Mouse (Mus musculus) stomach, adult 2 months (tissue): Measurements from ENCODE around the gene Sec13. TPM values are rescaled to one million over a fixed set of nuclear protein-coding genes. Genes with fewer than 3 reads are reported as not detected.

ENCODE experiments used
- polyA plus RNA-seq: library from polyadenylated mRNA; depleted of rRNA; stranded (reverse); fragments of >200 nt; gene quantifications from 2 replicates; pipeline ENCODE4 v1.2.3, GENCODE M21; 2012; rRNA removed

Sec13 gene
- polyA plus RNA-seq: 46.6 and 54.0 TPM in 2 replicates

DNA sequence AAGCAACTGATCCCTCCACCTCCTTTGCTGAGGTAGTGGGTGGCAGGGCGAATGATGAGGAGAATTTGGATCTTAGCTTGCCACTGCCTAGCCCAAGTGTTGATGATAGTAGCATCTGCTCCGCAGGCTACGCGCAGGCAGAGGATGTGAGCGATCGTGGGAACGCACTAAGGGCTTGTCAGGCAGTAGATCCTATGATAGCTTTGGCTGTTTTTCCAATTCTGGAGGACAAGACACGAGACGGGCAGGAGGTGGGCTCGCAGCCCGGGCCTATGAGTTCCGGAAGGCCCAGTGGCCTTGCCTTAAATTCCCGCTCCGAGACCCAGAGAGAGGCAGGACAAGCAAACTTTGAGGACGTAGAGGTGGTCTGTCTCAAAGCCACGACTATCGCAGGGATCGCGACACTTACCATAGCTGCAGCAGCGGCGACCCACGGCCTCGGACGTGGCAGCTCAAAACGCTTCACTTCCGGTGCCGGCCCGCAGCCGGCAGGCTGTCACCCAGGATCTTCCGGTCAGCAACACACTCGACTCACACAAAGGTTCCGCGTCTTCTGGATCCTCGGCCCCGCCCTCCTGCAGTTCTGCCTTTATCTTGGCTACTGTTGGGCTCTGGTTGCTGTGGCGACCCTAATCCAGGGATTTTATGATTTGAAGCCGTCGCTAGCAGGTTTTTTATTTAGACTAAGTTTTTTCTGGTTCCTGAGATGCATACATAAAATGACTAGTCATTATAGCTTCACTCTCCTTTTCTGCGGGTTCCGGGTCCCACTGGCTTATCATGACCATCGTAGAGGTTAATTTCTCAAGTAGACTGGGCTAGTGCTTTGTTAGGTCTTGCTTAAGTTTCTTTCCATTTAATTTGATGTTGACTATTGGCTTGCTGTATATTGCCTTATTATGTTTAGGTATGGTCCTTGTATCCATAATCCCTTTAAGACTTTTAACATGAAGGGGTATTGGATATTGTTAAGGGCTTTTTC lies at the start of gene Sec13:
Gene Sec13 (minus strand): TSS at position 508 of the 982 bp plus-strand sequence.

DNA sequence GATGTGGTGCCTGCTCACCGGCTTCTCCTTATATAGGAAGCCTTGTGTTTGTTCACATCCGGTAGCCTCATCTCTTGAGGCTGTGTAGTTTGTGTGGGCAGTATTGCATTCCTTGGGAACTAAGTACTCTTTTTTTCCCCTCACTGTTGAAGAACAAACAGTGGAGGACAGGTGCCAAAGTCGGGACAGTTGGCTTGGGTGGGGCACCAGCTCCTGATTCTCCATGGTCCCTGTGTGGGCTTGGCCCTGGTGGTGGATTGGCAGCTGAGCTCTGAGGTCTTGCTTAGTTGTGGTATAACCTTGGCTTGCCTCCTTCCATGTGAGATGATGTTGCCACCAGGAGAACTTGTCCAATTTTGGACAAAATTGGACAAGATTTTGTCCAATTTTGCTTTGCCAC lies 20.7 kb downstream of the Sec13 start, which contains the start of gene Ghrl:
Gene Ghrl (minus strand): TSS at position 3 of the 400 bp plus-strand sequence.

DNA sequence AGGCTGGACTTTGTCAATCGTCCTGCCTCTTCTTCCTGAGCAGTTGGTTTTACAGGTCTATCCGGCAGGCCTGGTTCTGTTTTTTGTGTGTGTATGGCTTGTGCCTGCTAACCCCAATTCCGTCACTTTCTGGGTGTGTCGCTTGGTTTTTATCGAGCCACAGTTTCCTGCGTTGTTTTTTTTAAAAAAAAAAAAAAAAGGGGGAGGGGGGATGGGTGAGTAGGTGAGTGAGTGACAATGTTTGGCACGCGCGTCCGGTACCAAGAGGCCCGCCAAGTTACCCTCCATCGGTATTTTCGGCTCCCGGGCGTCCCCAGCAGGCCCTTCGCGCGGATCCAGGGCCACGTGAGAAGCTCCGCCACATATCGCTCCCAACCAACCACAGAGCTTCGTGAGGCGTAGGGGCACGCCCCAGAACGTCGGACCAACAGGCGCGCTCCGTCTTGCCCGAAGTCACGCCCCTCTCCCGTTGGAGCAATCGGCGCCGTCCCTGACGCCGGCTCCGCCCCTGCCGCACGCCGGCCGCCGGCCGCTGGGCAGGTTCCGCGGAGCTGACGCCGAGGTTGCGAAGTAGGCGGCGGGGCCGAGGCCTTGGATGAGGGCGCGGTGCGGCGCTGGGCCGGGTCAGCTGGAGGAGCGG lies 43.8 kb downstream of the Sec13 start, which contains the start of gene Tatdn2:
Gene Tatdn2 (plus strand): TSS at position 469 of the 640 bp plus-strand sequence.

Other genes starting within 250 kb of the Sec13 start
- 0.10 TPM in 1 of 2 replicates, not detected in the other for gene Prrt3, start 238.8 kb downstream of the Sec13 start, polyA plus RNA-seq
- 12.8 and 13.2 TPM in 2 replicates for gene Emc3, start 209.1 kb downstream of the Sec13 start, polyA plus RNA-seq
- gene Fancd2, start 209.1 kb downstream of the Sec13 start, polyA plus RNA-seq: 0.50 and 0.67 TPM in 2 replicates
- gene Fancd2os, start 140.0 kb downstream of the Sec13 start, polyA plus RNA-seq: not detected in 2 replicates
- gene Brk1, start 136.0 kb downstream of the Sec13 start, polyA plus RNA-seq: 58.4 and 60.6 TPM in 2 replicates
- gene Vhl, start 116.8 kb downstream of the Sec13 start, polyA plus RNA-seq: 5.0 and 5.8 TPM in 2 replicates
- 13.4 and 15.3 TPM in 2 replicates for gene Irak2, start 102.3 kb downstream of the Sec13 start, polyA plus RNA-seq
- gene Tatdn2, start 43.7 kb downstream of the Sec13 start, polyA plus RNA-seq: 12.2 and 12.3 TPM in 2 replicates
- gene Ghrl, start 20.9 kb downstream of the Sec13 start, polyA plus RNA-seq: 849 and 1,043 TPM in 2 replicates